Mouse (Mus musculus) telencephalon, adult 2 months (tissue): ENCODE results near the gene Psma4.
"Not testable (repeated sequence)": the region's sequence is repeated elsewhere in the genome, so short reads cannot be mapped to it uniquely, and the experiment has no call there.

ENCODE experiments used
- DNase-seq: peaks from one replicate; pipeline ENCODE4 v3.0.0-alpha.2; 2011; ENCODE audit warnings: low read depth, low spot score

Gene Psma4

DNA sequence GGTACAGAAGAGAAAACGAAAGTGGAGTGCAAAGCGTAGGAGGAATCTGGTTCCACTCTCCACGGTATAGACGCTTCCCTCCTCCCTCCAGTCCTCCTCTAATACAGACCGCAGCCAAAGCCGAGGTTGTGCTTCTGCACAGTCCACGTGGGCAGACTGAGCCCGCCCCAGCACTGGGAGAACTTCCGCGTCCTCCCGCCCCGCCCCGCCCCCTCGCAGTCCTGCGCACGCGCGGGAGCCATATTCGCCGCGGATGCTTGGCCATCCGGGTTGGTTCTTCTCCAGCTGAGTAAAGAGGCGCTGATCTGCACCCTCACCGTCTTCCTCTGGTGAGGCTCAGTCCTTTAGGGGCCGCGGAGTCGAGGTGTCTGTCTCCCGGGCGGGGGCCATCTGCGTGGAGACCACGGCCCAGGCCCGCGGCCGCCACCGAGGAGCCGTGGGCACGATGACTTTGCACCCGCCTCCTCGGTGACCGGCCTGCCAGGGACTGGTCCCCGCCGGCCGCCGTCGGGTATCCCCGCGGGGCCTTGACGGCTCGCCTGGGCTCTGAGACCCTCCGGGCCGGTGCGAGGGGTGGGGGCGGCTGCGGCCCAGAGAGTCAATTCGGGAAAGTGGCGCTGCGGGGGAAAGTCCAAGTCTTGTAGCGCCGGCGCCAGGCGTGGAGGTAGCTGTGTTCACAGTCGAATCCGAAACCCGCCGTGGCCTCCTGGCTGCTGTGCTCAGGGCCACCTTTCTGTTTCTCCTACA lies at the start of gene Psma4, which contains the start of gene AY074887:
Gene Psma4 (plus strand): TSS at position 216 of the 747 bp plus-strand sequence.
Gene AY074887 (minus strand): TSS at position 424 of the 747 bp plus-strand sequence.
- DNase-seq = peak; percentile 83

DNA sequence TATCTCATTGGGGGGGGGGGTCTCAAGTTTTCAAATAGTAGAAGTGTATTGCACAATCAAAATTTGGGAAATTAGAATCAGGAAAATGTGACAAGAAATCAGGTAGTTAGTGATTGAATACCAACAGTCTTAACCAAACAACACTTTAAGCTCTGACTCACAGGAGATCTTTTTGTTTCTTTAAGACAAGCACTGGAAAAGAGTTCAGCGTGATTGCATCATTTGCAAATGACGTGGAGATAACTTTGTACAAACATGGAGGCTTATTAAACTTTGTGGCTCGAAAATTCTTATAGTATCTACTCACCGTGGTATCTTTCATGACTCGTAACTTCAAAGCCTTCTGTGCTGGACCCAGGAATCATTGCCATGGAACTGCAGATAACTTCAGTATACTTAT lies 41.1 kb upstream of the Psma4 start:
- no peak for DNase-seq

DNA sequence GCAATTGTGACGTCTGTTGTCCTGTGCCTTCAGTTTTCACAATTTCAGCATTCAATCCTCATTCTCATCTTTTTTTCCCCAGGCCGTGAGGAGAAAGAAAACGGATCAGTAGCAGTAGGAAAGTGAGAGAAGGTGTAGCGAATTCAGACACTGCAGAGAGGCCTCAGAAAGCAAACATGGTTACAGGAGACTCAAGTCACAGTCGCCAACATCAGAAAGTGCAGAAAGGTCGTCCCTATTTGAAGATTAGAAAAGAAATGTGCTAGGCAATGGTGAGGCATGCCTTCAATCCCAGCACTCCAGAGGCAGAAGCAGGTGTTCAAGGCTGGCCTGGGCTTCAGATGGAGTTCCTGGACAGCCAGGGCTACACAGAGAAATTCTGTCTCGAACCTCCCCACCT lies 35.0 kb upstream of the Psma4 start:
- no peak for DNase-seq

DNA sequence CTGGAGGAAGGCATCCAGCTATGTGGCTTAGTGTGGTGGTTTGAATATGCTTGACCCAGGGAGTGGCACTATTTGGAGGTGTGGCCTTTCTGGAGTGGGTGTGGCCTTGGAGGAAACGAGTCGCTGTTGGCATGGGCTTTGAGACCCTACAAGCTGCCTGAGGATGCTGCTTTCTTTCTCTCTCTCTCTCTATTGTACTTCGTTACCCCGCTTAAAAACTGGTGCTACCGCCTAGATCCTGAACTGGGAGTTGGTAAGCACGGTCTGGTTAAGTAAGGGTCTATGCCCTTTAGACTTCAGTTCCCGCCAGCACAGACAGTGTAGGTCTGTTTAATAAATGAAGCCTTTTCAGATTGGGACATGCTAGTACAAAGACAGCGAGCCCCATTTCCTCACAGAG lies 34.2 kb upstream of the Psma4 start:
- DNase-seq = no peak

DNA sequence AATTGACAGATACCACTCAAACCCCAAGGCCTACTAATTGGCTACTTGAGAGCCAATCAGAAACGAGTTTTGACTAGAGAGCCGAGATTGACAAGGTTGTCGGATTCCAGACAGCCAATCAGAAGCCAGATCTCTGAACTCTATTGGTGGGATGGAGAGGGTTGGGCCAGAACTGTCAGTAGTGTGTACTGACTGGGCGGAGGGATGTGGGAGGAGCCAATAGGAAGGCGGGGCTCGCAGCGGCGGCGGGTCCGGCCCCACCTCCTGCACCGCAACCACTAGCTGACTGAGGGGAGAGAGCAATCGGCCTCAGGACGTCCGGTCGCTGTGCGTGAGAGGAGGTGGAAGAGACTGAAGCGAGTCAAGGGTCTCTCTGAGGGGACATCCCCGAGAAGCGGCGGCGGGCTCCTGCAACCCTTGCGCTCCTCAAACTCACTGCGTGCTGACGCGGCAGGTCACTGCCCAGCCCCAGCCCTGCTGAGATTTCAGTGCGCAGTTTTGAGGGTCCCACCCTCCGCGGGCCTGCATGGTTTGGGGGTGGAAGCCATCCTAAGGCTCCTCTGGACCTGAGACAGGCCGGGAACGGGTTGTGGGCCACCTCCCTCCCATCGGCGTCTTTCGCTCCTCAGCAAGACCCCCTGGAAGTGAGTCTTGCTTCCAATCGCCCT lies 33.4 kb upstream of the Psma4 start, which contains the start of gene Hykk:
Gene Hykk (plus strand): TSS at position 274 of the 668 bp plus-strand sequence.
- peak; percentile 98 for DNase-seq

DNA sequence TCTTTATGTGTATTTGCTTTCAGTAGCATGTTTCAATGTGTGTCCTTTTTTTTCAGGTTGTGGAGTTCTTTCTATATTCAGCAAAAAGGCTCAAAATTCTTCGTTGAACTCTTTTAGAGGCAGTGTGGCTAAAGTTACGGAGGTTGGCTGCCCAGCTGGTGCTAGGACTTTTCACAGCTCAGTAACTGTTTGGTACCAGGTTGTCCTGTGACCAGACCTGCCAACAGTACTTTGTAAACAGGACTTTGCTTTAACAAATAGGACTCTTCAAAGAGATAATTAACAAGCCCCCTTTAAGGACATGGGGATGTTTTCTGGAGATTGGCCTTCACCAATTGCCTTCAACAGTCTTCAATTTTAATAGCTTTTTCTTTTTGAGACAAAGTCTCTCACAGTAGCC lies 32.4 kb upstream of the Psma4 start:
- DNase-seq = no peak

DNA sequence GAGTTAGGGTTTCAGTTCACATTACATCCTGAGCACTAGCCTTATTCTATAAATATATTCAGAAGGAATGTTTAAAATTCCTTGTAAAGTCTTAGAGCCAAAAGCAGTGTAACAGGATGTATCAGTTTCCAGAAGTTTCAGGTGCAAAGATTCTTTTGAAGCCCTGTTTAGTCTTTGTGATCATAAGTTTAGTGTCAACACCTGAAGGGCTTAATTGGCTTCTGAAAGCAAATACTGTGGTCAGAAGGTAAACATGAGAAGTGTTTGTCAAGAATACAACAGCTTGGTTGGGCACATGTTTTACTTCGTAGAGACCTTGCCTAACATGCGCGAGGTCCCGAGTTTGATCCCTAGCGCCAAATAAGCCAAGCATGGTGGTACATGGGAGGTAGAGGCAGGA lies 31.8 kb upstream of the Psma4 start:
- DNase-seq = no peak

DNA sequence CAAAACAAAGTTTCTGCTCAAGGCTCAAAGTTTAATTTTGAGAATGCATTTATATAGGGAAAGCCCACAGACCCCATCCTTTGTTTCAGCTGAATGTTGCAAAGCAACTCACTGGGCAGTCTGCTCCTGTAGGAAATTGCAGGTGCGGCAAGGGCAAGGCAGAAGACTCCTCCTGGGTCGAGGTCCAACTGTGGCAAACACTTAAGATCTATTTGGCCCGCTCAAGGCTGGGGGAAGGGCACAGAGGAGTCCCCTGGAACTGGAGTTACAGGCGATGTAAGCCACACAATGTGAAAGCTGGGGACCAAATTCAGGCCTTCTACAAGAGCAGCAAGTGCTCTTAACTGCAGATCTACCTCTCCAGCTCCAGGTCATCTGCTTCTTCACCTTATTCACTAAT lies 30.6 kb upstream of the Psma4 start:
- DNase-seq = no peak

DNA sequence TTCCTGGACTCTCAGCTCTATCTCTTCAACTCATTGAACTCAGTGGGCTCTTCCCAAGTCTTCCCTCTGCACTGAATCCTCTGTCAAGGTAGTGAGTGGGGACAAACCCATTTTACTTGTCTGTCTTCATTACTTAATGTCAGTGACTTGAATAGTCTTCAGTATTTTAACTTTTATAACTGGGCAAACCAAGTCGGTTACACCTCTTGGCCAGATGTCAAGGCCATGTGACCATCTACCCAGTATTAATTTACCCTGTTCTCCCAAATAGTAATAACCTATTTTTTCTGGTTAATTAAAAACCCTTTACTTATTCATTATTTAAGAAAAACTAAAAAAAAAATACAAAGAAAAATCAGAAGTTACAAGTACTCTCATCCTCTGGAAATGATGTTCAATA lies 19.8 kb upstream of the Psma4 start:
- DNase-seq = no peak

DNA sequence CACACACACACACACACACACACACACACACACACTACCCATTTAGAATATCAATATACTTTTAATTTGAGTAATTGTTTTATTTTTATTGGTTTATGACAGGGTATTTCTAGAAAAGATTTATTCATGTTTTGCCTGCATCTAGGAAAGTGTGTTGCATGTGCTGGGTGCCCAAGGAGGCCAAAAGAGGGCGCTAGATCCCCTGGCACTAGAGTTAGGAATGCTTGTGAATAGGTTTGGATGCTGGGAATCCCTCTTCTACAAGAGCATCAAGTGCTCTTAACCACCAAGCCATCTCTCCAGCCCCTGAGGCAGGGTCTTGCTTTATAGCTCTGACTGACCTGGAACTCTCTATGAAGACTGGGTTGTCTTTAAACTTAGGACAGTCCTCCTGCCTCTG lies 18.8 kb upstream of the Psma4 start:
- no peak for DNase-seq

DNA sequence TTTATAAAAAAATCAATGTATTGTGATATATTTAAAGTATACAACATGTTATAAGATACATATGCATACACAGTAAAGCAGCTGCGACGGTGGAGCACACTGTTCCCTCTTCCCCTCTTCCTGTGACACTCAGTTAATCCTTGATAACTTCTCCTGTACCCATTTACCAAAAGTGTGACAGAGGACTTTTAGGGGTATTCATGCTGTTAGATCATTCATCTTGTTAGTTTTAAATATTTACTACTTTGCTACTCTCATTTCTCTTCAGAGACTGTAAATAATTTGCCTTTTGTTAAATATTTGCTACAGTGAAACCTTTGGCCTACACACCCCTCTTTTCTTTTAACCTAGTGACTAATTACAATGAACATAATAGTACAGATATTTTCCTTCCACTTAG lies 18.2 kb upstream of the Psma4 start:
- no peak for DNase-seq

DNA sequence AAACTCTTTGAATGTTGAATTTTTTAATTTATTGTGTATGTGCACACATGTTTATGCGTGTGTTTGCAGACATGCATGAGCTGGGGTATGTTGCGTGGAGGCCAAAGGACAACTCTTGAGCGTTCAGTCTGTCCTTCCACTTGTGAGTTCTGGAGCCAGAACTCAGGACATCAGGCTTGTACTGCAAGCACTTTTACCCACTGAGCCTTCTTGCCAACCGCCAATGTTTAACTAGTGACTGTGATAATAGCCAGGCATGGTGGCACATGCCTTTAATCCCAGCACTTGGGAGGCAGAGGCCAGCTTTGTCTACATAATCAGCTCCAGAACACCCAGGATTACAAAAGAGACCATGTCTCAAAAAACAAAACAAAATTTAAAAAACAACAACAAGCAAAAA lies 8.5 kb upstream of the Psma4 start:
- no peak for DNase-seq

DNA sequence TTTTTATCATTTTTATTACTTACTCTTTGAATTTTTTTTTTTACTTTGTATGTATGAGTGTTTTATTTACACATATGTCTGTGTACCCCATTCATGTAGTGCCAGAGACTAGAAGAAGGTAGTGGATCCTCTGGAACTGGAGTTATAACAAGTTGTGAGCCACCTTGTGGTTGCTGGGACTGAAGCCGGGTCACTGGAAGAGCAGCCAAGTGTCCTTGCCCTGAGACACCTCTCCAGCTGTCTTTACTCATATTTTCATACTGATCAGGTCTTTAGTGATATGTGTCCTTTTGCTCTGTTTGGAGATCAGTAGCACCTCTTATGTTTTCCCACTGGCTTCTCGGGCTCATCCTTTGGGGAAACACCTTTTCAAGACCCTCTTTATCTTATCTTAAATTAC lies 6.1 kb upstream of the Psma4 start:
- DNase-seq = no peak

DNA sequence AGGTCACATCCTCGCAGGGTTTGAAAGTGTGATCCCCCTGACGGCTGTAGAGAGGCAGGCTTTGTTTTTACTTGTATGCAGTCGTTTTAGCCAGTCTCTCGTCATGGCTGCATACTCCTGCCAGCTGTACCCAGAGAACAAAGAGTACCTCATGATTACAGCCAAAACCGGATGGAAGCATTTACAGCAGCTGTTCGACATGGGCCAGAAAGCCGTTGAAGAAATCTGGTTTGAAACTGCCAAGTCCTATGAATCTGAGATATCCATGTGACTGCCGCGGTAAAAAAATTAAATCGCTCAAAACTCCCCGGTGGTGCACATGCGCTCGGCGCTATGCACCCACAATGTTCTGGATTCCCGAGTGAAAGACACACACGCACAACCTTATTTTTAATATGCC lies 4.3 kb upstream of the Psma4 start:
- DNase-seq = no peak

DNA sequence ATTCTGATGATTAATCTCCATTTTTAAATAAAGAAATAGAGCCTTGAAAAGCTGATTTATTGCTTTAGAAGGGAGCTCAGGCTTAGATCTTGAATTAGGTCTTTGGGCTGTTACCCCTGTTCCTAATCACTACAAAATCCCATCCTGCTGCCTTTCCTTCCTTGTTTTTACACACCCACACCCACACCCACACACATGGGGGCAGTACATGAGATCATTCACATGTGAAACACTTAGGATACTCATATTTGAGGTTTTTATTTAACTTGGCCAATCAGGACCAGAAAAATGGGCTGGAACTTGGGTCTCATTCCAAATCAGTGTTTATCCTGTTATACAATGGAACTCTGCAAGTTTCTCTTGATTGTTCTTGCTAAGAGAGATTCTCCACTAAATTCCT lies 1.1 kb upstream of the Psma4 start:
- DNase-seq = no peak

DNA sequence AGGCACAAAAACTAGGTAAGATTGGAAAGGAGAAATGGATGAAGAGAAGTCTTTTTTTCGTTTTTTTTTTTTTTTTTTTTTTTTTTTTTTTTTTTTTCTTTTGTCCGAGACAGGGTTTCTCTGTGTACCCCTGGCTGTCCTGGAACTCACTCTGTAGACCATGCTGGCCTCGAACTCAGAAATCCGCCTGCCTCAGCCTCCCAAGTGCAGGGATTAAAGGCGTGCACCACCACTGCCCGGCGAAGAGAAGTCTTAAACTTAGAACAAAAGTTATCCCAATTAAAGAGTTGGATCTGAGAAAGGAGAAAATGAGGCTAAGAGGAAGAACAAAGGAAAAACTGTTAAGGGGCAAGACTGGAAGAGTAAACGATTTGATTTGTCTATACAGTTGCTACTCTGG lies 428 bp upstream of the Psma4 start:
- not testable (repeated sequence) for DNase-seq

DNA sequence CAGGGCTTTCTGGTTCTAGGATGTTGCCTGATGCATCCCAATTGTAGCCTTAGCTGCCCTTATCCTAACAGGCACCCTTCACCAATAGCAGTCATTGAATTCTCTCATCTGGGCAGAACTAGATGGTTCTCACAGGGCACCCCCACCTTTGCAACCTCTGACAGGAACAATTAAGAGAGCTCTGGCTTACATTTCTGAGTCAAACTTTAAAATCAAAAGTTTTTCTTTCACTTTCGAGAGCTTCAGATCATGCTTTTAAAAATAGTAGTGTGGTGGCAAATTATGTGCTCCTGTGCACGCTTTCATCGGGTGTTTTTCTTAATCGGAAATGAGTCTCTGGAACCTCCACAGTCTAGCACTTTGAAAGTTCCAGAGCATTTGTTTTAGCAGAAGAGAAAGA lies 10.5 kb downstream of the Psma4 start:
- DNase-seq = no peak

DNA sequence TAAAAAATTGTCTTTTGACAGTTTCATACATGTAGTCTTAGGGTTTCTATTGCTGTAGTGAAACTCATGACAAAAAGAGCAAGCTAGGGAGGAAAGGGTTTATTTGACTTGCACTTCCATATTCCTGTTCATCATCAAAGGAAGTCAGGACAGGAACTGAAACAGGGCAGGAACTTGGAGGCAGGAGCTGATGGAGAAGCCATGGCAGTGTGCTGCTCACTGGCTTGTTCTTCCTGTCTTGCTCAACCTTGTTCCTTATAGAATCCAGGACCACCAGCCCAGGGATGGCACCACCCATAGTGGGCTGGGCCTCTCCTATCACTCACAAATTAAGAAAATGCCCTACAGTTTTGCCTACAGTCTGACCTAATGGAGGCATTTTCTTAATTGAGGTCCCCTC lies 13.1 kb downstream of the Psma4 start:
- no peak for DNase-seq

DNA sequence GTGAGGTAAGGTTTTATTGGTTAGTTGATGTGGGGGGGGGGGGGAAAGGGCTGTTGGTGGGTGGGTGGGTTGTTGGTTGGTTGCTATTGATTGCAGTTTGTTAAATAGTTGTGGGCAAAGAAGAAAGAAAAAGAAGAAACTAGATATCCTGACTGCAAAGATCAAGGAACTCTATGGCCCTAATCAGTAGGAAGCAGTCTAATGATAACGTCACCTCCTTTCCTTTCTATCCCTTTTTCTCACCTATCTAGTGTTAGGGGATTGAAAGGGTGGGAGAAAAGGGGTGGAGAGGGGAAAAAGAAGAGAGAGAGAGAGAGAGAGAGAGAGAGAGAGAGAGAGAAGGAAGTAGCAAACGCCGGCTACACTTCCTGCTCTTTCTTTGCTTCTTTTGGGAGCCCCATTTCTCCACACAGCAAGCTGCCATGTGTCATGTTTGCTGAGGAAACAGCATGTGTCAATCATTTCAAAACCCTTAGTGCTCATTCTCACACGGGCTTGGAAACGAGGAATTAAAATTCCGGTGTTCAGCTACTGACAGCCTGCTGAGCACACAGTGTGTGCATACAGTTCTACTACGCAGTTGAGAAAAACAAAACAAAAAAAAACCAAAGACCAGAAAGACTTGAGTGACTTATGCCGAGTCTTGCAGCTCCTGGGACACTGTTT lies 19.5 kb downstream of the Psma4 start:
- DNase-seq = no peak

DNA sequence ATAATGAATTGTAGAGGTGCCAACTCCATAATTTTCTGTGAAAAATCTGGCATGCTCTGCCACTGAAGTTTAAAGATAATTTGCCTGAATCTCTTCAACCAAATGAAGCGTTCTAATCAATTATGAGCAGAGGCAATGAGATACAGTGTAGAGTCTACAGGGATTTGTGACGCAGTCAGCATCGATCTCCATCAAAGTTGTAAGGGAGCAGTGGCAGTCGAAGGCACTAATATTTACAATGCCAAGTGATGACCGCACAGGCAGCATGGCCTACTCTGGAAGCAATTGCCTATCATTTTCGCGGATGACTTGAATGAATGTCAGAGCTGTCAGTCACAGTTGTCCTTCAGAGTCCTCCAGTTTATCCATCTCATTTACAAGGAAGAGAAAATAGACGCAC lies 30.1 kb downstream of the Psma4 start, which contains the start of gene Chrna5:
Gene Chrna5 (plus strand): TSS at position 207 of the 400 bp plus-strand sequence.
- DNase-seq = no peak

DNA sequence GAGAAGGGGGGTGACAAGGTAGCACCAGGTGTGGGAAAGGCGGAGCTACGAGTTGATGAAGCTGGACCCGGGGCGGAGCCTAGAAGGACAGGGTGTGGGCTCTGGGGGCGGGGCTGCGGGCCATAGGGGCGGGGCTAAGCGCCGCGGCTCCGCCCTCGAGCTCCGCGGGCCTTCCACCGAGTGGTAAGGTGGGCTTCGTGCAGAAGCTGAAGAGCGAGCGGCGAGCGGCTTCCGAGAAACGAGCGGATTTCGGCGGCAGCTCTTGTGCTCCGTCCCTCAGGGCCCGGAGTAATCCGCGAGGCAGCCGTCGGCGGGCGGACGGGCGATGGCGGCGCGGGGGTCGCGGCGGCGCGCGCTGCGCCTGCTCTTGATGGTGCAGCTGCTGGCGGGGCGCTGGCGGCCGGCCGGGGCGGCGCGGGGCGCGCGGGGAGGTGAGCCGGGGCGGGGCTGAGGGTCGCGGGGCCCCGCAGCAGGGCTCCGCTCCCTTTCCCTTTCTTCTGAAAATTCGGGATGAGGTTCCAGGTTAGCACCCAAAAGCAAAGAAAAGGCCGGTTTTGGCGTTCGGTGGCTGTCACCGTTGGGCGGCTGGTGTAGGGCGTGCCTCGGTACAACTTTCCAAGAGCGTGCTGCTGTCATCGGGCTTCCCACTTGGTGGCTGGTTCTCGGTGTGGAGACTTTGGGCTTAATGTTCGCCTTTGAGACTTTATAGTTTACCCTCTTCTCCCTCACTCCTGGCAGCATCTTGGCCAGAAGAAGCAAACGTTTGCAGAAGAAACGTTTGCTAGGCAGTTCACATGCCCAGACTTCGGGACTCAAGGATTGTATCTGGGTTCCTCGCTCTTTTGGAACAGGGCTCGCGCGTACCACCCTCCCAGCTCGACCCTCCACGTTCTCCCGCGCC lies 31.0 kb downstream of the Psma4 start:
- no peak for DNase-seq

DNA sequence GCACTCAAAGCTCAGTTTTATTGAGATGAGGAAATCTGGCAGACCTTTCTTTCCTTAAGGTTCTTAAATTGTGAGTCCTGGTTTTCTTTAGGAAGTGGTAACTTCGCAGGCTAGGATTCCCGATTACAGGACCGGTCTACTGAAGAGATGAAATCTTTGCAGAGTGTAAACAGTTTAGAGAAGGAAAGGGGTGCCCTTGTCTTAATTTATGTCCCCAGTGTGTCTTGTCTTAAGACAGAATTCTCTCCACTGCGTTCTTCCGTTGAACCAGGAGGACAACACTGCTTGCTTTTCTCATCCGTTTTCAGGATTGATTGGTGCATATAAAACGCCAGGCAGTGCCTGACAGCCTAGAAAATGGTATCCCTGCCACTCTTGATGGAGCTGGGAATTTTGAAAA lies 31.8 kb downstream of the Psma4 start:
- DNase-seq = no peak
